Mouse (Mus musculus) ES-E14 (cell line): Measurements from ENCODE around the gene Vinac1. TPM values are rescaled to one million over a fixed set of nuclear protein-coding genes. Genes with fewer than 3 reads are reported as not detected.
"Not testable (repeated sequence)": the region's sequence is repeated elsewhere in the genome, so short reads cannot be mapped to it uniquely, and the experiment has no call there.

Experiments used
- DNase-seq: peaks from one replicate; pipeline ENCODE4 v3.0.0-alpha.2; 2013; ENCODE audit warnings: low read depth, low spot score
- H3K27ac ChIP-seq: 2 replicates; pipeline ENCODE4 v1.5.1; 2012; ENCODE audit warnings: low read depth, mild to moderate bottlenecking, low read length, moderate library complexity, mixed read lengths; ENCODE audit not compliant: poor library complexity, insufficient read depth, severe bottlenecking
- H3K36me3 ChIP-seq: 2 replicates; pipeline ENCODE4 v1.6.1; 2012; ENCODE audit warnings: mild to moderate bottlenecking, low read length, moderate library complexity, mixed read lengths; ENCODE audit not compliant: control insufficient read depth, poor library complexity, insufficient read depth, severe bottlenecking
- H3K4me1 ChIP-seq, 2 experiments: fragments of 150-350 bp in 1 of 2; sonication (generic) in 1 of 2; 2 replicates each; pipeline ENCODE4 v1.6.1; 2012; ENCODE audit warnings: low read length in 2 of 2, mild to moderate bottlenecking in 1 of 2, mixed read lengths in 1 of 2; ENCODE audit not compliant: control insufficient read depth in 2 of 2, insufficient read depth in 2 of 2, poor library complexity in 1 of 2
- H3K4me3 ChIP-seq, 2 experiments: fragments of 150-350 bp in 1 of 2; sonication (generic) in 1 of 2; 2 replicates each; pipeline ENCODE4 v1.5.1; 2012; ENCODE audit warnings: low read length in 2 of 2, low read depth in 1 of 2, mild to moderate bottlenecking in 1 of 2, mixed read lengths in 1 of 2; ENCODE audit not compliant: insufficient read depth in 1 of 2, poor library complexity in 1 of 2, severe bottlenecking in 1 of 2
- H3K9ac ChIP-seq: 2 replicates; pipeline ENCODE4 v1.6.1; 2012; ENCODE audit warnings: low read depth, mild to moderate bottlenecking, low read length, mixed read lengths; ENCODE audit not compliant: poor library complexity, insufficient read depth, severe bottlenecking
- H3K9me3 ChIP-seq: fragments of 150-350 bp; sonication (generic); 2 replicates; pipeline ENCODE4 v1.6.1; 2012; ENCODE audit warnings: low read depth, mild to moderate bottlenecking, low read length; ENCODE audit not compliant: control insufficient read depth, insufficient read depth
- CHD2 ChIP-seq: IDR thresholded peaks from 2 replicates; pipeline ENCODE4 v1.6.1; 2014; ENCODE audit warnings: mild to moderate bottlenecking, low read depth, low read length, inconsistent platforms
- HCFC1 ChIP-seq: IDR thresholded peaks from 2 replicates; pipeline ENCODE4 v1.6.1; 2012; ENCODE audit warnings: low read length, inconsistent platforms, borderline replicate concordance; ENCODE audit not compliant: insufficient read depth
- MAFK ChIP-seq: IDR thresholded peaks from 2 replicates; pipeline ENCODE4 v1.6.1; 2014; ENCODE audit warnings: mild to moderate bottlenecking, low read depth, low read length, inconsistent platforms; ENCODE audit not compliant: insufficient read depth
- ZC3H11A ChIP-seq: IDR thresholded peaks from 2 replicates; pipeline ENCODE4 v1.6.1; 2012; ENCODE audit warnings: low read depth, mild to moderate bottlenecking, inconsistent platforms, low read length, borderline replicate concordance
- ZNF384 ChIP-seq: IDR thresholded peaks from 2 replicates; pipeline ENCODE4 v1.6.1; 2012; ENCODE audit warnings: low read depth, low read length, inconsistent platforms
- in situ Hi-C, 2 experiments: fragments of 600-800 bp; cut with MboI; formaldehyde crosslinking; loops; one replicate each; pipeline ENCODE4 v1.15.1; 2025; ENCODE audit warnings: low sequenced_read_pairs in 2 of 2, inconsistent platforms in 1 of 2; ENCODE audit not compliant: unreplicated experiment in 2 of 2
- total RNA-seq: library from RNA; depleted of rRNA; stranded (reverse); fragments of 300-350 nt; gene quantifications from 2 replicates; pipeline ENCODE4 v1.2.3, GENCODE M21; 2012

Gene Vinac1
- total RNA-seq, 1 experiment: 0.13 TPM

- H3K27ac ChIP-seq: no peak overlapping the region
- H3K4me3 ChIP-seq: no peak overlapping the region
- no peaks in the 10 kb centered on the region for H3K9me3 ChIP-seq
- in situ Hi-C loops: no loop called here
- DNase-seq: no peak
- TF ChIP-seq HCFC1 (no peak), ZNF384 (no peak), CHD2 (no peak), MAFK (no peak), ZC3H11A (no peak)
- H3K4me1 ChIP-seq: no peaks in the 10 kb centered on the region
- H3K9ac ChIP-seq: no peak overlapping the region
- no peaks in the 10 kb centered on the region for H3K36me3 ChIP-seq
Observed at GRCm38 (mm10) chr2:129024820-129025219, 23.2 kb downstream of the Vinac1 start.

DNA sequence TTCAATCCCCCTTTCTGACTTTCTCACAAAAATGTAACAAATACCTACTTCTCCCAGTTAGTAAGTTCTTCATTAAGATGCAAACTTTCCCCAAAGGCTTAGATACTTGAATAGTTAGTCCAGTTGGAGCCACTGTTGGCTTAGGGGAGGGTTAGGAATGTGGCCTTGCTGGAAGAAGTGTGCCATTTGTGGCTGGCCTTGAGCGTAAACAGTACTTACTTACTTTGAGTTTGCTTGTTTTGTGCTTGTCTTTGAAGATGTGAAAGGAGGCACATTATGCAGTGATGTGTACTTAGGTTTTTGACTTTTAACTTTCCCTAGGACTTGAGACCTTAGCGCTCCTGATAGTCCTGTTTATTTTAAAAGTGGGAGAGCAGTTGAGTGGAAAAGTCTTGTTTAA is 27.9 kb downstream of the Vinac1 start:
- in situ Hi-C loops: no loop called here
- no peak for TF ChIP-seq ZNF384
- no peak for TF ChIP-seq HCFC1
- TF ChIP-seq MAFK: no peak
- TF ChIP-seq CHD2: no peak
- no peak for TF ChIP-seq ZC3H11A
- DNase-seq: no peak

DNA sequence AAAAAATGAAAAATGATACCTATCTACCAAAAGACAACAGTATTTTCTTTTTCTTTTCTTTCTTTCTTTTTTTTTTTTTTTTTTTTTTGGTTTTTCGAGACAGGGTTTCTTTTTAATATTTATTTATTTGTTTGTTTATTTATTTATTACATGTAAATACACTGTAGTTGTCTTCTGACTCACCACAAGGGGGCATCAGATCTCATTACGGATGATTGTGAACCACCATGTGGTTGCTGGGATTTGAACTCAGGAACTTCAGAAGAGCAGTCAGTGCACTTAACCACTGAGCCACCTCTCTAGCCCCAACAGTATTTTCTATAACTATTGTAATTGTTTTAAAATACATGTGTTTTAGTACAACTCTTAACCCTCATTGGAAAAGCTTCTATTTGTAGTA is 39.1 kb downstream of the Vinac1 start:
- H3K9ac ChIP-seq, H3K9me3 ChIP-seq, H3K4me3 ChIP-seq, DNase-seq, in situ Hi-C loops, H3K4me1 ChIP-seq, H3K36me3 ChIP-seq, H3K27ac ChIP-seq: not testable (repeated sequence)

More for the DNA sequence above, 27.9 kb downstream of the Vinac1 start:
- H3K4me3 ChIP-seq: no peak overlapping the region
- H3K27ac ChIP-seq: no peak overlapping the region
- no peaks in the 10 kb centered on the region for H3K36me3 ChIP-seq
- H3K9ac ChIP-seq: no peak overlapping the region
- H3K4me1 ChIP-seq: no peaks in the 10 kb centered on the region
- H3K9me3 ChIP-seq: no peaks in the 10 kb centered on the region

DNA sequence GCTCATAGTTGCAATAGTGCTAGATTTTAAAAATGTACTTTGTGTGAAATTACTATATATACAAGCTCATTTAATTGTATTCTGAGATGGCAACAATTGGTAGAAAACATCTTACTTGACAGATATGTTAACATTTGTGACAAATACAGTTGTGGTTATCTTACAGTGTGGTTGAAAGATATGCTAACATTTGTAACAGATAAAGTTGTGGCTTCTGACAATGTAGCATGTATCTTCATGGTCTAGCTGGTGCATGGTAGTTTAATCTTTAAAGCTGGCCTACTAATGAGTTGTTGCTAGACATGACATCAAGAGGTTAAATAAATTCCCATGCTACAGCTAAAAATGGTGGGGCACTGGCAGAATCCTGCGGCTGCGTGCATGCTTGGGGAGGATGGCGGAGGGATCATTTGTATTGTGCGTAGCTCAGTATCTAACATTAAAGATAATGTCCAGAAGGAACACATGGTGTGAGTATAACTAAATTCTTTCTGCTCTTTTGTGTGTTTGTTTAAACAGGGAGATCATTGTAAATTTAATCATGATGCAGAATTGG is 41.7 kb downstream of the Vinac1 start:
- no peak overlapping the region for H3K9ac ChIP-seq
- no peaks in the 10 kb centered on the region for H3K36me3 ChIP-seq
- DNase-seq: no peak
- no peak for TF ChIP-seq ZNF384
- no peak for TF ChIP-seq CHD2
- no peak for TF ChIP-seq ZC3H11A
- TF ChIP-seq MAFK: no peak
- TF ChIP-seq HCFC1: no peak
- no peaks in the 10 kb centered on the region for H3K4me1 ChIP-seq
- no peaks in the 10 kb centered on the region for H3K9me3 ChIP-seq
- in situ Hi-C loops: no loop called here
- no peak overlapping the region for H3K27ac ChIP-seq
- no peak overlapping the region for H3K4me3 ChIP-seq

GRCm38 (mm10) chr2:129004872-129005271 is 43.1 kb downstream of the Vinac1 start:
- H3K9me3 ChIP-seq: no peaks in the 10 kb centered on the region
- no peak overlapping the region for H3K27ac ChIP-seq
- H3K4me1 ChIP-seq: no peaks in the 10 kb centered on the region
- H3K9ac ChIP-seq: no peak overlapping the region
- TF ChIP-seq ZNF384 (no peak), ZC3H11A (no peak), CHD2 (no peak), HCFC1 (no peak), MAFK (no peak)
- no peak overlapping the region for H3K4me3 ChIP-seq
- in situ Hi-C loops: no loop called here
- H3K36me3 ChIP-seq: no peaks in the 10 kb centered on the region
- DNase-seq: no peak
